Mouse (Mus musculus): ENCODE results near the gene Lrrc4c. TPM values are rescaled to one million over a fixed set of nuclear protein-coding genes. Genes with fewer than 3 reads are reported as not detected.
A peak's percentile ranks its signal among the peaks of the same experiment; 100 is the strongest.

Lrrc4c gene
- polyA plus RNA-seq, 1 experiment from 2014 or later: 4.9 TPM

- H3K4me3 ChIP-seq (ENCODE audit: low read depth, low read length): no peak overlapping the region
- no peaks in the 10 kb centered on the region for H3K9me3 ChIP-seq (ENCODE audit: control insufficient read depth, low read length)
- H3K4me1 ChIP-seq (replicated peaks; ENCODE audit: control insufficient read depth, insufficient read depth, low read length): no peaks in the 10 kb centered on the region
- no peaks in the 10 kb centered on the region for H3K36me3 ChIP-seq (ENCODE audit: control insufficient read depth, insufficient read depth, low read length)
- H3K9ac ChIP-seq (ENCODE audit: low read depth, low read length): no peak overlapping the region
- no peak overlapping the region for H3K4me2 ChIP-seq (replicated peaks; ENCODE audit: low read depth, low read length)
- no peak overlapping the region for H3K27ac ChIP-seq (ENCODE audit: low read depth, low read length)
- no peak for DNase-seq (ENCODE audit: low spot score)
- H3K27me3 ChIP-seq (ENCODE audit: control insufficient read depth, insufficient read depth, low read length): no peaks in the 10 kb centered on the region
- no peak for ATAC-seq (ENCODE audit: low FRiP score)
- WGBS: 85% methylated on average over 2 of the region's 2 CpGs
Observed at GRCm38 (mm10) chr2:97299704-97300103, 981.7 kb downstream of the Lrrc4c start.

GRCm38 (mm10) chr2:97318008-97318407 lies 1000.0 kb downstream of the Lrrc4c start:
- no peak overlapping the region for H3K4me3 ChIP-seq (ENCODE audit: low read depth, low read length)
- no peaks in the 10 kb centered on the region for H3K4me1 ChIP-seq (replicated peaks; ENCODE audit: control insufficient read depth, insufficient read depth, low read length)
- peak; percentile 56; the same call in 1 of the 2 replicates for ATAC-seq (ENCODE audit: low FRiP score)
- H3K4me2 ChIP-seq (replicated peaks; ENCODE audit: low read depth, low read length): no peak overlapping the region
- WGBS: 64% methylated on average over 1 of the region's 1 CpGs
- H3K27ac ChIP-seq (ENCODE audit: low read depth, low read length): no peak overlapping the region
- no peak overlapping the region for H3K9ac ChIP-seq (ENCODE audit: low read depth, low read length)
- DNase-seq (ENCODE audit: low spot score): no peak
- no peaks in the 10 kb centered on the region for H3K9me3 ChIP-seq (ENCODE audit: control insufficient read depth, low read length)
- no peaks in the 10 kb centered on the region for H3K36me3 ChIP-seq (ENCODE audit: control insufficient read depth, insufficient read depth, low read length)
- no peaks in the 10 kb centered on the region for H3K27me3 ChIP-seq (ENCODE audit: control insufficient read depth, insufficient read depth, low read length)

GRCm38 (mm10) chr2:97318536-97318935 lies 1000.6 kb downstream of the Lrrc4c start:
- Histone ChIP-seq H3K4me3 (ENCODE audit: low read depth, low read length) (no peak overlapping the region), H3K4me2 (replicated peaks; ENCODE audit: low read depth, low read length) (no peak overlapping the region), H3K9me3 (ENCODE audit: control insufficient read depth, low read length) (no peaks in the 10 kb centered on the region), H3K27ac (ENCODE audit: low read depth, low read length) (no peak overlapping the region), H3K4me1 (replicated peaks; ENCODE audit: control insufficient read depth, insufficient read depth, low read length) (no peaks in the 10 kb centered on the region), H3K9ac (ENCODE audit: low read depth, low read length) (no peak overlapping the region), H3K27me3 (ENCODE audit: control insufficient read depth, insufficient read depth, low read length) (no peaks in the 10 kb centered on the region), H3K36me3 (ENCODE audit: control insufficient read depth, insufficient read depth, low read length) (no peaks in the 10 kb centered on the region)
- ATAC-seq (ENCODE audit: low FRiP score) (no peak), DNase-seq (ENCODE audit: low spot score) (no peak)
- WGBS: 93% methylated on average over 1 of the region's 1 CpGs

- Histone ChIP-seq H3K9me3 (ENCODE audit: control insufficient read depth, low read length) (no peaks in the 10 kb centered on the region), H3K4me3 (ENCODE audit: low read depth, low read length) (no peak overlapping the region), H3K27ac (ENCODE audit: low read depth, low read length) (no peak overlapping the region), H3K9ac (ENCODE audit: low read depth, low read length) (no peak overlapping the region), H3K4me2 (replicated peaks; ENCODE audit: low read depth, low read length) (no peak overlapping the region), H3K4me1 (replicated peaks; ENCODE audit: control insufficient read depth, insufficient read depth, low read length) (no peaks in the 10 kb centered on the region), H3K36me3 (ENCODE audit: control insufficient read depth, insufficient read depth, low read length) (no peaks in the 10 kb centered on the region), H3K27me3 (ENCODE audit: control insufficient read depth, insufficient read depth, low read length) (no peaks in the 10 kb centered on the region)
- 62% methylated on average over 1 of the region's 1 CpGs for WGBS
- ATAC-seq (ENCODE audit: low FRiP score) (no peak), DNase-seq (ENCODE audit: low spot score) (no peak)
Observed at GRCm38 (mm10) chr2:97332084-97332682, 1014.2 kb downstream of the Lrrc4c start.

- DNase-seq (ENCODE audit: low spot score): no peak
- Histone ChIP-seq H3K36me3 (ENCODE audit: control insufficient read depth, insufficient read depth, low read length) (no peaks in the 10 kb centered on the region), H3K4me2 (replicated peaks; ENCODE audit: low read depth, low read length) (no peak overlapping the region), H3K27ac (ENCODE audit: low read depth, low read length) (no peak overlapping the region), H3K27me3 (ENCODE audit: control insufficient read depth, insufficient read depth, low read length) (no peaks in the 10 kb centered on the region), H3K9me3 (ENCODE audit: control insufficient read depth, low read length) (no peaks in the 10 kb centered on the region), H3K4me3 (ENCODE audit: low read depth, low read length) (no peak overlapping the region), H3K9ac (ENCODE audit: low read depth, low read length) (no peak overlapping the region), H3K4me1 (replicated peaks; ENCODE audit: control insufficient read depth, insufficient read depth, low read length) (no peaks in the 10 kb centered on the region)
- WGBS: 85% methylated on average over 4 of the region's 4 CpGs
- no peak for ATAC-seq (ENCODE audit: low FRiP score)
Observed at GRCm38 (mm10) chr2:97339627-97340026, 1021.7 kb downstream of the Lrrc4c start.

- Histone ChIP-seq H3K9ac (ENCODE audit: low read depth, low read length) (no peak overlapping the region), H3K4me3 (ENCODE audit: low read depth, low read length) (no peak overlapping the region), H3K27ac (ENCODE audit: low read depth, low read length) (no peak overlapping the region), H3K36me3 (ENCODE audit: control insufficient read depth, insufficient read depth, low read length) (no peaks in the 10 kb centered on the region), H3K4me2 (replicated peaks; ENCODE audit: low read depth, low read length) (no peak overlapping the region), H3K9me3 (ENCODE audit: control insufficient read depth, low read length) (no peaks in the 10 kb centered on the region), H3K4me1 (replicated peaks; ENCODE audit: control insufficient read depth, insufficient read depth, low read length) (no peaks in the 10 kb centered on the region), H3K27me3 (ENCODE audit: control insufficient read depth, insufficient read depth, low read length) (no peaks in the 10 kb centered on the region)
- ATAC-seq (ENCODE audit: low FRiP score) (no peak), DNase-seq (ENCODE audit: low spot score) (no peak)
- 93% methylated on average over 2 of the region's 2 CpGs for WGBS
Observed at GRCm38 (mm10) chr2:97361235-97361634, 1043.3 kb downstream of the Lrrc4c start.

GRCm38 (mm10) chr2:97369978-97370377 lies 1052.0 kb downstream of the Lrrc4c start:
- DNase-seq (ENCODE audit: low spot score) (no peak), ATAC-seq (ENCODE audit: low FRiP score) (no peak)
- Histone ChIP-seq H3K4me2 (replicated peaks; ENCODE audit: low read depth, low read length) (no peak overlapping the region), H3K4me1 (replicated peaks; ENCODE audit: control insufficient read depth, insufficient read depth, low read length) (no peaks in the 10 kb centered on the region), H3K4me3 (ENCODE audit: low read depth, low read length) (no peak overlapping the region), H3K36me3 (ENCODE audit: control insufficient read depth, insufficient read depth, low read length) (no peaks in the 10 kb centered on the region), H3K27me3 (ENCODE audit: control insufficient read depth, insufficient read depth, low read length) (no peaks in the 10 kb centered on the region), H3K9me3 (ENCODE audit: control insufficient read depth, low read length) (no peaks in the 10 kb centered on the region), H3K27ac (ENCODE audit: low read depth, low read length) (no peak overlapping the region), H3K9ac (ENCODE audit: low read depth, low read length) (no peak overlapping the region)
- WGBS: 77% methylated on average over 3 of the region's 3 CpGs

GRCm38 (mm10) chr2:97391437-97391836 lies 1073.5 kb downstream of the Lrrc4c start:
- no peaks in the 10 kb centered on the region for H3K9me3 ChIP-seq (ENCODE audit: control insufficient read depth, low read length)
- no peaks in the 10 kb centered on the region for H3K36me3 ChIP-seq (ENCODE audit: control insufficient read depth, insufficient read depth, low read length)
- DNase-seq (ENCODE audit: low spot score): no peak
- no peaks in the 10 kb centered on the region for H3K27me3 ChIP-seq (ENCODE audit: control insufficient read depth, insufficient read depth, low read length)
- H3K4me3 ChIP-seq (ENCODE audit: low read depth, low read length): no peak overlapping the region
- no peaks in the 10 kb centered on the region for H3K4me1 ChIP-seq (replicated peaks; ENCODE audit: control insufficient read depth, insufficient read depth, low read length)
- H3K9ac ChIP-seq (ENCODE audit: low read depth, low read length): no peak overlapping the region
- no peak overlapping the region for H3K27ac ChIP-seq (ENCODE audit: low read depth, low read length)
- ATAC-seq (ENCODE audit: low FRiP score): peak; percentile 52; the same call in 1 of the 2 replicates
- H3K4me2 ChIP-seq (replicated peaks; ENCODE audit: low read depth, low read length): no peak overlapping the region
- WGBS: 75% methylated on average over 3 of the region's 3 CpGs

- Histone ChIP-seq H3K4me2 (replicated peaks; ENCODE audit: low read depth, low read length) (no peak overlapping the region), H3K9me3 (ENCODE audit: control insufficient read depth, low read length) (no peaks in the 10 kb centered on the region), H3K9ac (ENCODE audit: low read depth, low read length) (no peak overlapping the region), H3K4me1 (replicated peaks; ENCODE audit: control insufficient read depth, insufficient read depth, low read length) (no peaks in the 10 kb centered on the region), H3K27ac (ENCODE audit: low read depth, low read length) (no peak overlapping the region), H3K27me3 (ENCODE audit: control insufficient read depth, insufficient read depth, low read length) (no peaks in the 10 kb centered on the region), H3K4me3 (ENCODE audit: low read depth, low read length) (no peak overlapping the region), H3K36me3 (ENCODE audit: control insufficient read depth, insufficient read depth, low read length) (no peaks in the 10 kb centered on the region)
- ATAC-seq (ENCODE audit: low FRiP score) (no peak), DNase-seq (ENCODE audit: low spot score) (no peak)
- WGBS: 79% methylated on average over 2 of the region's 2 CpGs
Observed at GRCm38 (mm10) chr2:97391876-97392275, 1073.9 kb downstream of the Lrrc4c start.
